Mouse (Mus musculus): ENCODE results near the gene Atxn7l1.

Gene Atxn7l1

DNA sequence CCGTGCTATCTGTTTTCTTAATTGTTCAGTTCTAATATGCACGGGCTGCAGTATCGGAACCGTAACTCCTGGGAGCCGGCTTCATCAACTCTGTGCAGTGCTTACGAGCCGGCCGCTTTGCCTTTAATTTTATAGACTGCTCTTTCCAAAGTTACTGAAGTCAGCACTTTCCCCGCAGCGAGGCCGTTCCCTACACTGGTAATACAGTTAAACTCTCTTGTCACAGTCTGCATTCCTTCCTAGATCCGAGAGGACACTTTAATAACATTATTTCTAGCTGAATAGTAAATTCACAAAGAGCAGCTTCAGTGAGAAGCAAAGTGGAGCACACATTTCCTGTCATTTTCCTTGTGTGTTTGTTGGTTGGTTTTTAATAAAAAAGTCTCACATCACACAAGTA, 124.4 kb downstream of the Atxn7l1 start:
- no peak for DNase-seq (ENCODE audit: low read depth, low spot score)

DNA sequence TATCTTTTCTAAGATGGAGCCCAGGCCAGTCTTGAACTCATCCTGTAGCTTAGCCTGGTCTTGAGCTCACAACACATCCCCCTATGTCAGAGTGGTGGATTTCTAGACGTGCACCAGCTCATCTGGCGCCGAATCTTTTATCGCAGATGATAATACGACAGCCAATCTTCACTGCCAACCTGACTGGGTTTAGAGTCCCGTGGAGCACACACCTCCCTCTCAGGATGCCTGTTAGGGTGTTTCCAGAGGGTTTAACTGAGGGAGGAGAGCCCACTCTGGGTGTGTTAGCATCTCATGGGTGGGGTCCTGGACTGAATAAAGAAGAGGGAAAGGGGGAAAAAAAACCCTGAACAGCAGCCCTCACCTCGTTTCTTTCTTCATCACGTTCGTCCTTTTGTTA, 124.9 kb downstream of the Atxn7l1 start:
- peak; percentile 57 for DNase-seq (ENCODE audit: low read depth, low spot score)

DNA sequence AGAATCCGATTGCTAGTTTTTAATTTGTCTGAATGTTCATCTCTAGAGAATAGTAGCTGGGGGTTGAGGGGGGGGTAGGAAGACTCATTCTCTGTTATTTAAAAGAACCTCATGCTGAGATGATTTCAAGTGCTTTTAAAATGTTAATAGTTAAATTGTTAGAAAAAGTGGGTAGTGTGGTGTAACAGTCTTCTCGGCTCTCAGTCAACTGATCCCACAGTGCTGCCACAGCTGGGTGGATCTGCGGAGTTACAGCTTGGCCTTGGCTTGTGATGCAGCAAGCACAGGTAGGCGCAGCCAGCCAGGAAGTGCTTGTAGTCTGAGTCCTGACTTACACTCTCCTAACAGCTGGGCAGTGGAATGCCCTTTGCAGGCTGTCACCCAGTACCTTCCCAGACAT, 125.7 kb downstream of the Atxn7l1 start:
- peak; percentile 87 for DNase-seq (ENCODE audit: low read depth, low spot score)

DNA sequence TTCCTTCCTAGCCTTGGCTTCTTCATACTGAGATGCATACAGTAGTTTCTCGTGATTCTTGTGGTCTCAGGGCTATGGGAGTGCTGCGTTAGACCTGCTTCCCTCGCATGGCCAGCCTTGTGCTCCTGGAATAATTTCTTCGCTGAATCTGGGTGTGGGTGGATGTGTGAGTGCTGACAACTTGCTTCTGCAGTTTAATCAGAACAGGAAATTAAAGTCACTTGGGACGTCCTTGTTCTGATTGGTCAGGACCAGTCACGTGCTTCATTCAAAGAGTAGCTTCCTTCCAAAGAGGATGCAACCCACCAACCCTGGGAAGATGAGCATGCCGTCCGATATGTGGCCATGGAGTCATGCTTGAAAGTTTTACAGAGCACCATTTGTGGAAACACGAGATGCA, 126.2 kb downstream of the Atxn7l1 start:
- DNase-seq (ENCODE audit: low read depth, low spot score): peak; percentile 37

DNA sequence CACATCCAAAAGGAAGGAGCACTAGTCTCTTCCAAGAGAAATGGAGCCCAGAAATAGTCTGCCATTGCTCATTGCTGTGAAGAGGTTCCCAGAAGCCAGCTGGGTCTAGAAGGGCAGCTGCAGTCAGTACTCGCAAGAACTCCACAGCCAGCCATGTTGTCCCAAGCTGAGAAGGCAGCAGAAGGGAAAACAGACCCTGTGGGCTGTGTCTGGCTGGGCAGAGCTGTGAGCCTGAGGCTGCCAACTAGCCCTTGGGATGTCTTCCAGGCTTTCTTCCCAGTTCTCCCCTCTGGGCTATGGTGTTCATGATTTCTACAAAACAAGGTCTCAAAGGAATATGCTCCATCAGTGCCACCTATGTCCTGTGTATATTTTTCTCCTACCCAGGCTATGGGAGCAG, 128.5 kb downstream of the Atxn7l1 start:
- no peak for DNase-seq (ENCODE audit: low read depth, low spot score)

DNA sequence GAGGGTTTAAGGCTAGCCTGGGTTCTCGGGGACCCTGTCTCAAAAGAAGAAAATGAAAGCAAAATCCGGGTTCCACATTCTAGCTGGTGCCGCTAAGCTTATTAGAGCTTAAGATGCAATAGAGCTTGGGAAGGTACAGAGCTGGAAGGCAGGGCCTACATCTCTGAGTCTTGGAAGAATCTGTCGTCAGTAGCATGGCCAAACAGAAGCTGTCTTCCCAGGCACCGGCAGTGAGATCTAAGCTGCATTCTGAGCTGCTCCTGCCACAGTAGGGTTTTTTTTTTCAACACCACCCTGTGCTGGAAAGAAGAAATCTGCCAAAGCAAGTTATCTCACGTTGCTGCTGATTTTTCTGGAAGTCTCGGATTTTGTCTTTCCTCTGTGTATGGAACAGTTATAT, 129.9 kb downstream of the Atxn7l1 start:
- DNase-seq (ENCODE audit: low read depth, low spot score): no peak

DNA sequence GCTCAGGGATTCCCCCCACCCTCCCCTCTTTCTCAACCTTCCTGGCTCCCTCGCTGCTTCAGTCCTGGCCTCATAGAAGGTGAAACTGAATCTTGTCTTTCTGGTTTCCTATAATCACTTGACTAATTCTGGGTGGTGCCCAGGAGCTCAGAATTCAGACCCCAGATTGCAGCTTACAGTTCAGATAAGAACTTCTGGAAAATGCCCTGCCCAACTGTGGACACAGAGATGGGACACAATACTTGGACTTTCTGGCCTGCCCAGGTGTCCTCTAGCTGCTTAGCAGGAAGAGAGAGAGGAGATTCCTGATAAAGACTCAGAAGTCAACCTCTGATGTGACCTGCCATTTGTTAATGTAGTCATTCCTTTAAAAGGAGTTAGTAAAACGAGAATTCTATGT, 131.7 kb downstream of the Atxn7l1 start:
- DNase-seq (ENCODE audit: low read depth, low spot score): no peak

DNA sequence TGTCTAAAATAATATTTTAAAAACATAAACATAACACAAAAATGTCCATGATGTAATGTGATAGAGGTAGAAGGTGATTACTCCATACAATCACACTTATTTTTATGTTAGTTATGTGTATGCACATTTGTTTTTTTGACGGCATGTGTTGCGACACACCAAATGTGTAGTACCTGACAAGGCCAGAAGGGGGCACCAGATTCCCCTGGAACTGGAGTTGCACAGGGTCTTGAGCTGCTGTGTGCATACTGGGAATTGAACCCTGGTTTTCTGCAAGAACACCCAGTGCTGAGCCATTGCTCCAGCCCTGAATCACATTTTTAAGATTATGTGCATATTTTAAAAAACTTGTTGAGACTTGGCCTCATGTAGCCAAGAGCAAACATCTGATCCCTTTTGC, 133.3 kb downstream of the Atxn7l1 start:
- peak; percentile 67 for DNase-seq (ENCODE audit: low read depth, low spot score)

DNA sequence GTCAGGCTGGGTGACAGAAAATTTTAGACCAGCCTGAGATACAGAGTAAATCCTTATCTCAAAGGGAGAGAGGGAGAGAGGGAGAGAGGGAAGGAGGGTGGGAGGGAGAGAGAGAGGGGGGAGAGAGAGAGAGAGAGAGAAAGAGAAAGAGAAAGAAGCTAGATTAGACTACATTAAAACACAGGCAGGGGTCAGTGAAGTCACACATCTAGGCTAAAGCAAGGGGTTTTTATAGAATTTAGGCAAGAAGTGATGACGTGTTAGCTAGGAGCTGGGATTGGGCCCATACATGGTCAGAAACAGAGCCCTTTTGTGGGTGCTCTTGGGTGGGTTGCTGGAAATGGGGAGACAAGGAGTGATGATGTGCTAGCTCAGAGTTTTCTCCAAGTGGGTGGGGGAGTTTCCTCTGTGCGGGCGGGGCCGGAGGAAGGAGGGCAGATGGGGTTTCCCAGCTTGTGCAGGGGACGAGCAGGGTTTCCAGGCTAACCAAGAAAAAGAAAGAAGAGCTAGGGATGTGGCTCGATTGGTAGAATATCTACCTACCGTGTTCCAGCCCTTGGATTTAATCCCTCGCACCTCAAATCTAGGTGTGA, 136.9 kb downstream of the Atxn7l1 start:
- no peak for DNase-seq (ENCODE audit: low read depth, low spot score)

DNA sequence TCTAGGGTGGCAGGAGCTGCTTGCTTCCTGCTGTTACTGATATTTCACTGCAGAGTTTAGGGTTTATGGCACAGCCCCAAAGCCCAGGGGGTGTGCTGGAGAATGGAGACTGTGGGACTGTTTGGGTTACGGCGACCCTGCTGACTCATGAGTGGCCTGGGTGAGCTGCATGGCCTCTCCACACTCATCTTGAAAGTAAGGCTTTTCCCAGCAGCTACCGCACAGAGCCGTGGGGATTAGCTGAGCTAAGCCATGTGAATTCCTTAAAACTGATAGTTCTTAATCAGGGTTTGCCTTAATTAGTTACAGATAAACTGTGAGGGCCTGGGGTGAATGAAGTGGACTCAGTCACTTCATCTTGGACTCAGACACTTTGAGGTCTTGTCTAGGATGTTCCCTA, 137.9 kb downstream of the Atxn7l1 start:
- no peak for DNase-seq (ENCODE audit: low read depth, low spot score)

DNA sequence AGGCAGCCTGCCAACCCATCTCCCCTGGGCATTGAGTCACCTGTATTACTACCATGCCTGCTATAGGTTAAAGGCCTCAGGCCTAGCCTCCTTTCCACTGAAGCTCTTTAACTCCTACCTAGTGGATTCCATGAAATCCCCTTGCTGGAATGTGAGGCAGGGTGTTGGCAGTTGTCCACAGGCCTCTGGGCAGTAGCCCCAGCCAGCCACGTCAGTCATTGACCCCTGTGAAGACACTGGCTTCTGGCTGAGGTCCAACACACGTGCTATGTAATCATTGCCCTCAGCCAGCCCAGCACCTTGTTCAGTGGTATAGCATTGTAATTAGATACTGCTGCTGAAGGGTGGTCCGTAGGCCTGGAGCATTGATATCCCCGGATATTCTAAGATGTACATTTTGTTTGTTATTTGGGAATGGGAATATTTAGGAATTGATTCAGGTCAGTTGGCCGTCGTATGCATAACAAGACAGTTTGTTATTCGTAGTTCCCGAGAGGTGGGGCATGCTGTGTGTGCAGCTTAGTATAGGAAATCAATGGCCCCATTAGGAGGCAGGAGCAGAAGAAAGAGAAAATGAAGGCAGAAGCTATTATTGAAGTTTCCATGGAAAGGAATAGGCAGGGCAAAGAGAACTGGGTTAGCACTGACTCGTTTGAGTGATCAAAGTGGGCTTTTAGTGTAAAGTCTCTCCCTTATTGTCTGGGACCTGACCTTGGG, 138.6 kb downstream of the Atxn7l1 start:
- DNase-seq (ENCODE audit: low read depth, low spot score): no peak

DNA sequence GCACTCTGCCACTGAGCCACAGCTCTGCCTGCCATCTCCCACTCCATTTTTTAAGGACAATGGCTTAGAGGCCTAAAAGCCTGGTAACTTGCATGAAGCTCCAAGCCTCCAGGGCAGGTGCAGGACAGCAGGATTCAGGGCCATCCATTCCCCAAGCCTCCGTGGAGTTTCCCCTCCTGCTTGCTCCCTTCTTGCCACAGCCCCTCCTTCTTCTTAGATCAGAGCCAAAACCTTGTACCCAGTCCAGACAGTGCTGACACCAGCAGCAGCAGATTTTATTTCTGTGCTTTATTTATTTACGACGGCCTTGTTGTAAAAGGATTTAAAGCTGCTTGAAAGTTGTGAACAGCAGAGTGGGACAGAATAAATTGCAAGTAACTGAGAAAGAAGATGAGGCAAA, 140.2 kb downstream of the Atxn7l1 start:
- DNase-seq (ENCODE audit: low read depth, low spot score): no peak

DNA sequence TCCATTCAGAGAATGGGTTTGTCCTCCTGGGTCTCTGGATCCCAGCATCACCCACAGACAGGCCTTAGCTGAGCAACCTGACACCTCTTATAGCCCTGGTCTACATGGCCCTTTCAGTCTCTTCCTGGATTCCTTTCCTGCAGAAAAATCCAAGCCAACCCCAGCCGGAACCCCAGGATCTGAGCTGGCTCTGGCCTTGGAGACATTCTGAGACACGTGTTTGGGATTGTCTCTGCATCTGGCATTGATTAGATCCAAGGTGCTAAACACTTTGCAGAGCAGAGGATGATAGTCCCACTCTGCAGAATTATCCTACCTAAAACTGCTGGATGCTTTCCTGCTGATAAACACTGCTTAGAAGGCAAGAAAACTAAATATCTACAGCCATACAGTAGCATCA, 141.3 kb downstream of the Atxn7l1 start:
- DNase-seq (ENCODE audit: low read depth, low spot score): no peak

DNA sequence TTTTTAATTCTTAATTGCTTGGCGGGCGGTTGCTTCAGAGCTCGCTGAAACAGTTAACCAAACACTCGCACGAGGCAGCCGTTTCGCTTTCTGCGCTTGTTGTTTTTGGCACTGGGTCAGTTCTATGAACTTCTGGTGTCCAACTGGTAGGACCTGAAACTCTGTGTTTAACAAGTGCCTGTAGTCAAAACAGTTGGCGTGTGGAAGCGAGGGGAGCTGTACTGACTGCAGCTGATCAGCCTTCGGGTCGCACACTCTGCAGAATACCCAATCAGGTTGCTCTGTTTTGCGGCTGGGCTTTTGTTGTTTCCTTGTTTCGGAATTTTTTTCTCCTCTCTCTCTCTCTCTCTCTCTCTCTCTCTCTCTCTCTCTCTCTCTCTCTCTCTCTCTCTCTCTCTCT, 154.6 kb downstream of the Atxn7l1 start:
- no peak for DNase-seq (ENCODE audit: low read depth, low spot score)

DNA sequence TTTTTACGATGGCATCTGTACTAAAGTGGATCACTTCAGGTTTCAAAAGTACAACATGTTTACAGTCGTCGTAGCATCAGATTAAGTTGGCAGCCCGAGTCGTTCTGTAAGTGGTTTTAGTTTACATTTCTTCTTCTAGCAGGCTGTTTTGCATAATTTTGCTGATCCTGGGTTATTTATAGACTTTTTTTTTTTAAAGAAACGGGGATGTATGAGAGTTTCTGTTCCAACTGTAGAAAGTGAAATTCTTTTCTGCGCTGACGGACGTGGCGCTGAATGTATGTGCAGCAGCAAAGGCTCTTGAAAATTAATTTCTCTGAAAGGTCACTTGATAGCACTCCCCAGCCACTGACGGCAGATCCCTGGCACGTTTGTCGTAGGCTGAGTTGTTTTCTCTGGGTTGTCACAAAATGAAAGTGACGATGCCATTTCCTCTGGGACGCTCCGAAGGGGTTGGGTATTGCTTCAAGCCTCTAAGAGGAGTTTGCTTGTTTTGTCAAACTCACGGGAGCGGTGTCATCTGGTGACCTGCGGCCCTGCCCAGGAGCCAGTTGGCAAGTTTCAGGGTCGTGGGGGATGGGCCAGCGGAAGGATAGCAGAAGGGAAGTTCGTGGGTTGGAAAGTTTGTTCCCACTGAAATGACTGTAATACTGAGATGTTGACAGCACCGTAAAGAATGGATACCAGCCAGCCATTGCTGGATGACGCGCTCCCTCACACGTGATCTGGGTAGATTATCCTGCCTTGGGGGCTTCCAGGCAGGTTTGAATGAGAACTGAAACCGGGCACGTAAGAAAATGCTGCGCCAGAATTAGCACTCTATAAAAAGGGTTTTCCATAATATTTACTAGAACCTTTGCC, 155.3 kb downstream of the Atxn7l1 start:
- DNase-seq (ENCODE audit: low read depth, low spot score): no peak

DNA sequence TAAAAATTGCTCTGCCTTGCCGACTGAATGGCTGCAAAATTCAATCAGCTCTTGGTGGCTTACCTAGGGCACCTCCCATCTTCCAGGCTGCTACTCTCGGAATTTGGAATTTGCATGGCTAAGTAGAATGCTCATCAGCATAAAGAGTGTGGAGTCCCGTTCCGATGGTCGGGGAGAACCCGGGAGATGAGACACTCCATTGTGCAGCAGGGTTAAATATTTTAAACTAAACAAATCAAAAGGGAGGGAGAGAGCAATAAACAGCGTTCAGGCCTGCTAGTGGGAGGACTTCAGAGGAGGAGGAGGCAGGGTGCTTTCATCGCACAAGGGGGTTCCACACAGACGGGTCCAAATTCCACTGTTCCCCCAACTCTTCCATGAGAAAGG, 155.9 kb downstream of the Atxn7l1 start:
- DNase-seq (ENCODE audit: low read depth, low spot score): peak; percentile 64

DNA sequence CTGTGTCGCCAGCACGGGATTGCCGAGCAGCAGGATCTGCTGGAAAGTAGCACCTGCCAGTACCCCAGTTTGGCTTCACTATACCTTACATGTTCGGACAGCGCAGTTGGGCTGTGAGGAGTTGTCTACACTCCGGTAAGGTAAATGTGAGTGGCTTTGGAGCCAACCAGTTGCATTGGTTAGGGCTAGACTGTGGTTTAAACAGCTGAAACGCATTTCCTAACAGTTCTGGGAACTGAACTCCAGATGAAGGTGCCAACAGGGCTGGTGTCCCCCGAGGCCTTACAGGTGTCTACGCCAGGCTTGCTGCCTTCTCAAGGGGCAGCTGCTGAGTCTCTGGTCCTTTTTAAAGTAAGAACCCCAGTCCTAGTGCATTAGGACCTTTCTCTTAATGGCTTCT, 157.6 kb downstream of the Atxn7l1 start:
- no peak for DNase-seq (ENCODE audit: low read depth, low spot score)

DNA sequence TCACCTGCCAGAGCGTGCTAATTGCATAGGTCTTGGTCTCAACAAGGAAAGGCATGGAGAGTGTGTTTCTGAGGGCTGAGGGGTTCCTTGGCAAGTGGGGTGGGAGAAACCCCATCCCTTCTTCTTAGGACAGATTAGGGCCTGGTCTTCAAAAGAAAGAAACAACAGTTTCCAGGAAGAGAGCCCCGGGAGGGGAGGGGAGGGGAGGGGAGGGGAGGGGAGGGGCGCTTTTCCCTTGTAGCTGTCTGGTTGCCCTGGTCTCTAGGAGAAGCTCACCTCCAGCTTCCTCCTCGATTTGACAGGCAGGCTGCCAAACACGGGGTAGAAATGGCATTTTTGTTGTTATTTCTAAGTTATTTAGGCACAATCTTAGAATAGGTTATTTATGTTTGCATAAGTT, 159.0 kb downstream of the Atxn7l1 start:
- no peak for DNase-seq (ENCODE audit: low read depth, low spot score)

DNA sequence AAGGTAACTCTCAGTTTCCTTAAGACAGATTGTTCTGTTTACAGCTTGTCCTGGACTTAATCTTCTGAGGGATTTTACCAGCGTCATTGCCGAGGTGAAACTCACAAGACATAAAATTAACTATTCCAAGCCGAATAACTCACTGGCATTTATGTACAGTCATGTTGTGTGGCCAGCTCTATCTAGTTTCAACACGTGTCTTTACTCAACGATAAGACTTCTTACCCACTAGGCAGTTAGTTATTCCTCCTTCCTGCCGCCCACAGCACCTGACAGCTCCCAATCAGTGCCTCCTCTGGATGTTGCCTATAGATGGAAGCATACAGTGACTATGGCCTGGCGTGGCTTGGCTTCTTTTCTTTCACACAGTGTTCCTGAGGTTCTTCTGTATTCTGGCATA, 161.2 kb downstream of the Atxn7l1 start:
- no peak for DNase-seq (ENCODE audit: low read depth, low spot score)

DNA sequence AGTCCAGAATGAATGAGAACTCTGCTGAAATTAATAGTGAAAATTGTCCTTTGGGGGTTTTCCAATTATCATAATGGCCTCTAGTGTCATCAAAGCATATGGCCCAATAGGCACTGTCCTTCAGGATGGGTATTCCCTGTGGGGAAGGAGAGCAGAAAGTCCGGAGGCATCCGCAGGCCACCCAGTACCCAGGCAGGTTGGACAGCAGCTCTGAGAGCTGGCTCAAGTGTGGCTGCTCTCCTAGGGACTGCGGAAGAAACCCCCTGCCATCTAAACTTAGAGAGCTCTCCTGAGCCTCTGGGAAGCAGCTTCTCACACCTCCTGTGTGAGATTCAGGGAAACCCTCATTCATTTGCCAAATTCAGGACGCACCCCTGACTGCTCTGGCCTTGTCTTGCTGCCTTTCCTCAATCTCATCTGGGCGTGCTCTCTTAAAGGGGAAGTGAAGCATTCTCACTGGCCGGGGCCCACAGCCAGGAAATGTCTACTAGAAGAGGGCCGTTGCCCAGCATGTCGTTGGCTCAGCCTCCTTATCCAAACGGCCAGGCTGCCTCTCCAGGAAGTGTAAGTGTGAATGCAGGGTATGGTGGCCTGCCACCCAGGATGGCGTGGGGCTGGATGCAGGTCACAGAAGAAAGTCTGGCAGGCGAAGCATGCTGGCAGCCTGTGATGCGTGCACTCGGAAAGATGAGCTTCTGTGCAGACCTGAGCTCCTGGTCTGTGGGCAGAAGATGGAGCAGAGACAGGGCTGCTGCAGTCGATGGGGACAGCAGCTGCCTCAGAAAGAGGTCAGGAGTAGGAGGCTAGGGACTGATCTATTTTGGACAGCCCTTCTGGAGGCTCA, 166.6 kb downstream of the Atxn7l1 start:
- peak; percentile 43 for DNase-seq (ENCODE audit: low read depth, low spot score)

DNA sequence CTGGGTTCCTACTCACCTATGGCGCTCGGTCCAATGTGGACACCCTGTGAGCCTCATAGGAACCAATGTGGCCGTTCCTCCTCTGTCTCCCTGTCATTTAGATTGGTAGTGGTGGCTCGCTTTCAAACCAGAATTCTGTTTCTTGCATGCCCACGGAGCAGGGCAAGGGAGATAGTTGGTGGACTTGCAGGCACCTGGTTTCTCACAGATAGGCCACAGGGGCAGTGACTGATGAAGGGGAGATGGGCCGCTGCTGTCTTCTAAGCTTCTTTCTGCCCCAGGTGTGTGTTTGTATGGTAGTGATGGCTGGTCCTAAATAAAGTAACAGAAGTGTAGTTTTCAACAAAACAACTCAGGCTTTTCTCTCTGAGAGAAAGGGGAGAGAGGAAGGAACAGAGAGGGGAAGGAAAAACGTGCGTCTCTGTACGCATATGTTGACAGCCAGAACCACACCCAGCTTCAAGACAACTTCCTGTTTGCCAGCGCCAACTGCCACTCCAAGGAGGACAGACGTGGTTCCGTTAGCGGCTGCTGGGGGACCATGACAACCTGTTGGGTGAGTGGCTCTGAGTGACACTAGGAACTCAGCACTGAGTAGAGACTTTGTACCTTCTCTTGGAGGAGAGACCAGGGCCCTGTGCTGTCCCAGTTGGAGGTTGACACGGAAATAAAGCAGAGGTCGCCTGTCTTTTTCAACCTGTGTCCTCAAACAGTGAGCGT, 167.6 kb downstream of the Atxn7l1 start:
- no peak for DNase-seq (ENCODE audit: low read depth, low spot score)

Data from ZHBTc4 (cell line).